Mouse (Mus musculus): Measurements from ENCODE around the gene Ebf1. TPM values are rescaled to one million over a fixed set of nuclear protein-coding genes. Genes with fewer than 3 reads are reported as not detected.

Gene Ebf1
- total and polyA plus RNA-seq, 2 experiments from 2014 or later, result 8.1 to 10.4 TPM

- Histone ChIP-seq H3K4me3 (ENCODE audit: low read depth, low read length) (no peak overlapping the region), H3K27ac (ENCODE audit: low read depth) (peak overlapping the region; percentile 6; the same call in 1 of the 2 replicates), H3K27me3 (ENCODE audit: control insufficient read depth, insufficient read depth, low read length) (no peaks in the 10 kb centered on the region), H3K36me3 (replicated peaks; ENCODE audit: control insufficient read depth, insufficient read depth, low read length) (no peaks in the 10 kb centered on the region), H3K9me3 (replicated peaks; ENCODE audit: control insufficient read depth, low read length) (no peaks in the 10 kb centered on the region), H3K9ac (replicated peaks; ENCODE audit: low read depth, low read length) (no peak overlapping the region), H3K4me2 (ENCODE audit: low read depth, low read length) (no peak overlapping the region; the same call in 1 of the 2 replicates), H3K4me1 (ENCODE audit: control insufficient read depth, insufficient read depth) (0 out of 2 replicates have a peak, but pooled peaks cover 5% of the 10 kb centered on the region)
- 48% methylated on average over 18 of the region's 18 CpGs for WGBS
- ATAC-seq (ENCODE audit: insufficient read depth, low read depth) (no peak), DNase-seq (ENCODE audit: low spot score) (no peak)
- TF ChIP-seq EP300 (IDR thresholded peaks at IDR 0.05; ENCODE audit: low read depth), result no peak
- TF ChIP-seq CTCF (IDR thresholded peaks at IDR 0.05; ENCODE audit: low read depth), result no peak
Measured at GRCm38 (mm10) chr11:44892814-44893521, 275.9 kb downstream of the Ebf1 start.

DNA sequence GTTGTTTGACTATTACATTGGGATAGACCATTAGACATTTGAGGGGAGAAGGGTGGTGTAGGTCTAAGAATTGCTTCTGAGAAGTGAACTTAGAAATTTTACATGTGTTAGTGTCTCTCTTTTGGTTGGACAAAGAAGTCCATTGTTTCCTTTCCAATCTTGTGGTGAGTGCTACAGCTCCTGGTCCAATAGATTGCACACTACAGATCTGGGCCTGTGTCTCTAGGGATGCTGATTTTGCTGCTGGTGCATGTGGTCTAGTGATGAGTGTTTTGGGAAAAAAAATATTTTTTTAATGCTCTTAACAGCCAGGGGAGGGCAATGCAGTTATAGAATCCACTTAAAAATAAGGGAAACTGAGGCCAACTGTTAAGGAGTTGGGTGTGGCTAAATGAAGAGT, 276.9 kb downstream of the Ebf1 start:
- no peak overlapping the region for H3K9ac ChIP-seq (replicated peaks; ENCODE audit: low read depth, low read length)
- TF ChIP-seq CTCF (IDR thresholded peaks at IDR 0.05; ENCODE audit: low read depth) (no peak), EP300 (IDR thresholded peaks at IDR 0.05; ENCODE audit: low read depth) (no peak)
- H3K4me2 ChIP-seq (ENCODE audit: low read depth, low read length), result no peak overlapping the region
- 0 out of 2 replicates have a peak, but pooled peaks cover 5% of the 10 kb centered on the region for H3K4me1 ChIP-seq (ENCODE audit: control insufficient read depth, insufficient read depth)
- no peak overlapping the region for H3K4me3 ChIP-seq (ENCODE audit: low read depth, low read length)
- no peaks in the 10 kb centered on the region for H3K27me3 ChIP-seq (ENCODE audit: control insufficient read depth, insufficient read depth, low read length)
- no peak overlapping the region for H3K27ac ChIP-seq (ENCODE audit: low read depth)
- H3K36me3 ChIP-seq (replicated peaks; ENCODE audit: control insufficient read depth, insufficient read depth, low read length), result no peaks in the 10 kb centered on the region
- DNase-seq (ENCODE audit: low spot score) (no peak), ATAC-seq (ENCODE audit: insufficient read depth, low read depth) (no peak)
- no peaks in the 10 kb centered on the region for H3K9me3 ChIP-seq (replicated peaks; ENCODE audit: control insufficient read depth, low read length)

GRCm38 (mm10) chr11:44894798-44895197, 277.7 kb downstream of the Ebf1 start:
- TF ChIP-seq EP300 (IDR thresholded peaks at IDR 0.05; ENCODE audit: low read depth) (no peak), CTCF (IDR thresholded peaks at IDR 0.05; ENCODE audit: low read depth) (no peak)
- Histone ChIP-seq H3K27me3 (ENCODE audit: control insufficient read depth, insufficient read depth, low read length) (no peaks in the 10 kb centered on the region), H3K4me2 (ENCODE audit: low read depth, low read length) (no peak overlapping the region), H3K27ac (ENCODE audit: low read depth) (no peak overlapping the region), H3K9me3 (replicated peaks; ENCODE audit: control insufficient read depth, low read length) (no peaks in the 10 kb centered on the region), H3K36me3 (replicated peaks; ENCODE audit: control insufficient read depth, insufficient read depth, low read length) (no peaks in the 10 kb centered on the region), H3K4me1 (ENCODE audit: control insufficient read depth, insufficient read depth) (0 out of 2 replicates have a peak, but pooled peaks cover 5% of the 10 kb centered on the region), H3K9ac (replicated peaks; ENCODE audit: low read depth, low read length) (no peak overlapping the region), H3K4me3 (ENCODE audit: low read depth, low read length) (no peak overlapping the region)
- no peak for DNase-seq (ENCODE audit: low spot score)
- 87% methylated on average over 4 of the region's 4 CpGs for whole genome bisulfite sequencing
- ATAC-seq (ENCODE audit: insufficient read depth, low read depth), result no peak

- Histone ChIP-seq H3K9me3 (replicated peaks; ENCODE audit: control insufficient read depth, low read length) (no peaks in the 10 kb centered on the region), H3K4me2 (ENCODE audit: low read depth, low read length) (no peak overlapping the region), H3K9ac (replicated peaks; ENCODE audit: low read depth, low read length) (no peak overlapping the region), H3K27ac (ENCODE audit: low read depth) (no peak overlapping the region), H3K4me3 (ENCODE audit: low read depth, low read length) (no peak overlapping the region), H3K4me1 (ENCODE audit: control insufficient read depth, insufficient read depth) (0 out of 2 replicates have a peak, but pooled peaks cover 5% of the 10 kb centered on the region), H3K36me3 (replicated peaks; ENCODE audit: control insufficient read depth, insufficient read depth, low read length) (no peaks in the 10 kb centered on the region), H3K27me3 (ENCODE audit: control insufficient read depth, insufficient read depth, low read length) (no peaks in the 10 kb centered on the region)
- ATAC-seq (ENCODE audit: insufficient read depth, low read depth), result no peak
- DNase-seq (ENCODE audit: low spot score), result no peak
- 69% methylated on average over 1 of the region's 1 CpGs for WGBS
- TF ChIP-seq CTCF (IDR thresholded peaks at IDR 0.05; ENCODE audit: low read depth) (no peak), EP300 (IDR thresholded peaks at IDR 0.05; ENCODE audit: low read depth) (no peak)
Measured at GRCm38 (mm10) chr11:44895893-44896292, 278.8 kb downstream of the Ebf1 start.

DNA sequence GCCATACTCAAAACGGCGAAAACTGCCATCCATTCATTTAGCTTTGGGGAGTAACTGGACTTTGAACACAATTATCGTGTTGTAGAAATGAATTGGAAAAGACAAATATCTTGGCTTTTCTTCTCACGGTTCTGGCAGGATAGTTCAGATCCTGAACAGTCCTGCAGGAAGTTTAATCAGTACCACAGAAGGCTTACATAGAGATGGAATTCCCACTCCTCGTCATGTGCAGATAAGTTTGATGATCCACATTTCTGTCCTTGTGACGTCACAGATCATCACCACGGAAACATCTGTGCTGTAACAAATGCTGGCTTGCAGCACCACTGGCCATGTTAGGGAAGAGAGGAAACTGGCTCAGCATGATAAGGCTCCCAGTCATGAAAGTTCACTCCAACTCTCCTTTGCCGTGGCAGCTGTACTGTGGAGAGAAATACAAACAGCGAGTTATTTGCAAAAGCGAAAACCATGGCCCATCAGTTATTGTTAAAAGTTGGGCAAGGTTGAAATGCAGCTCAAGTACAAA, 280.1 kb downstream of the Ebf1 start:
- TF ChIP-seq CTCF (IDR thresholded peaks at IDR 0.05; ENCODE audit: low read depth) (no peak), EP300 (IDR thresholded peaks at IDR 0.05; ENCODE audit: low read depth) (peak; percentile 50; the same call in 1 of the 2 replicates)
- DNase-seq (ENCODE audit: low spot score), result peak; percentile 69
- H3K4me1 ChIP-seq (ENCODE audit: control insufficient read depth, insufficient read depth), result 0 out of 2 replicates have a peak, but pooled peaks cover 5% of the 10 kb centered on the region
- peak overlapping the region; percentile 15; the same call in 1 of the 2 replicates for H3K4me2 ChIP-seq (ENCODE audit: low read depth, low read length)
- no peak overlapping the region for H3K4me3 ChIP-seq (ENCODE audit: low read depth, low read length)
- ATAC-seq (ENCODE audit: insufficient read depth, low read depth), result peak; percentile 80
- WGBS, result 32% methylated on average over 10 of the region's 10 CpGs
- H3K9ac ChIP-seq (replicated peaks; ENCODE audit: low read depth, low read length), result no peak overlapping the region
- H3K9me3 ChIP-seq (replicated peaks; ENCODE audit: control insufficient read depth, low read length), result no peaks in the 10 kb centered on the region
- H3K36me3 ChIP-seq (replicated peaks; ENCODE audit: control insufficient read depth, insufficient read depth, low read length), result no peaks in the 10 kb centered on the region
- no peaks in the 10 kb centered on the region for H3K27me3 ChIP-seq (ENCODE audit: control insufficient read depth, insufficient read depth, low read length)
- peak overlapping the region; percentile 67; the same call in 1 of the 2 replicates for H3K27ac ChIP-seq (ENCODE audit: low read depth)
